Mouse (Mus musculus): ENCODE results near the gene Mical1. TPM values are rescaled to one million over a fixed set of nuclear protein-coding genes. Genes with fewer than 3 reads are reported as not detected.
A peak's percentile ranks its signal among the peaks of the same experiment; 100 is the strongest.

The Mical1 gene
- polyA plus RNA-seq, 3 experiments from 2014 or later = 84.9 to 115 (median 101) TPM

DNA sequence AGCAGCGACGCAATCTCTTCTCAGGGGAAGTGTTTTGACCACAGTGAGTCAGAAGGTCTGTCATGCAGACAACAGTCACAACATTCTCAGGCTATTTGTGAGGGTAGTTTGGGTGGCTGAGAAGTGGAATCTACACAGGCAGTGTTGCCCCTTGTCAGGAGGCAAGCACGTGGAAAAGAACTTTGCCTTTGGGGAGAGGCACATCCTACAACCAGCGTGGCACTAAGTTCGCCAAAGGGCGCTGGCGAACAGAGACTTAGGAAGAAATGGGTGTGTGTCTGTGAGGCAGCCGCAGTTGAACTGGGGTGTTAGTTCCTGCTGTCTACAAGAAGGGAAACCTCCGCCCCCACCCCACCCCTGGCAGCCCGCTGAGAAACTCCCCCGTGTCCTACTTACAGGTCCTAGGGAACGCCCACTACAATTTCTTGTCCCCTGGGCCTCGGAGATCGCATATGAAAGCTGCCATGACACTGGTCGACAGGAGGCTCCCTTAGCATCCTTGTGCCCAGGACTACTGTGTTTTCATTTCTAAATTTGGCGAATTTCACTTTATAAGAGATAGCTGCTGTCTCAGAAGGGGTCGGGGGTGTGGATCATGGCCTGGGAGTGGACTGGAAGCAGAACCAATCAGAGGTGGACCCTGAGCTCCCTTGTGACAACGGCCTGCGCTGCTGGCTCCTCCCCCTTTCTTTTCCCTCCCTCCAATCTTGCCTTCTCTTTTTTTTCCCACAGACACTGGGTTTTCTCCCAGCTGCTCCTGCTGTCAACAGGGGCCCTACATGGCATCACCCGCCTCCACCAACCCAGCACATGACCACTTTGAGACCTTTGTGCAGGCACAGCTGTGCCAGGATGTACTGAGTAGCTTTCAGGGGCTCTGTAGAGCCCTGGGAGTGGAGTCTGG, 1.4 kb downstream of the Mical1 start:
- peak; percentile 45 for ATAC-seq

DNA sequence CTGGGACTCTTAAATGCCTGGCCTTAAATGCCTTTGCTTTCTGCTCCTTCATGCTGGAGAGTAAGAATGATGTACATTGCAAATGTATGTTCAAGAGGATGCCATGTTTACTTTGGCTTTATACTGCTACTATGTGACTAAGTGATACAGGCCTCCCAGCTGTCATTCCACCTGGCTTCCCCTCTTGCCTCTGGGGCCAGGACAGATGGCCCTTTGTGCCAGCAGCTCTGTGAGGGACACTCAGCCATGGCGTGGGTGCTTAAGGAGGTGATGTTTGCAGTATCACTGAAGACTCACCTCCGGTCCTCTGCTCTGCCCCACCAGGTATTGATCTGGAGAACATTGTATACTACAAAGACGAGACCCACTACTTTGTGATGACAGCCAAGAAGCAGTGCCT, 3.8 kb downstream of the Mical1 start:
- ATAC-seq = no peak

- no peak for ATAC-seq
Measured at GRCm38 (mm10) chr10:41480938-41481880, 5.1 kb downstream of the Mical1 start.

DNA sequence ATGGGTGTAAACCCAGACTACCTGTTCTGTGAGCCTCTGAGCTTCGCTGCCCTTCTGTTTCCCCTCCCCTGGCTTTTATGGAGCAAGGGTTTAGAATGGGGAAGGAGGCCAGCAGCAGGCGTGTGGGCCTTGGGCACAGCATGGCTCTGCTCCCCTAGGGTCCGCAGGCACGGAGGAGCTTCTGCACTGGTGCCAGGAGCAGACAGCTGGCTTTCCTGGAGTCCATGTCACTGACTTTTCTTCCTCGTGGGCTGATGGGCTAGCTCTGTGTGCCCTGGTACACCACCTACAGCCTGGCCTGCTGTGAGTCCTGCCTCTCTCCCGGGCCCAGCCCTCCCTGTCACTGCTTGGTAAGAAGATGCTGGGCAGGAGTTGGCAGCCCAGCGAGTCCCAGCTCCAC, 6.3 kb downstream of the Mical1 start:
- no peak for ATAC-seq

DNA sequence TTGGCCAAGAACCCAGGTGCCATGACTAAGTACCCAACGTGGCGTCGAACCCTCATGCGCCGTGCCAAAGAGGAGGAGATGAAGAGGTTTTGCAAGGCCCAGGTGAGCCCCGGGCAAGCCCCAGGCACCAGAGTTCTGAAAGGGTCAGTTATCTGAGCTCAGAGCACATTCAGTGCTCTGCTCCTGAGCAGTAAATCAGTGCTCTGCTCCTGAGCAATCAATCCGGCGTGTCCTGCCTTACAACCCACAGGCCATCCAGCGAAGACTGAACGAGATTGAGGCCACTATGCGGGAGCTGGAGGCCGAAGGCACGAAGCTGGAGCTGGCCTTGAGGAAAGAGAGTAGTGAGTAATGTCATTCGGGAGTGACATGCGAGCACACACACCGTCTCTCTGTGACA, 9.7 kb downstream of the Mical1 start:
- ATAC-seq = no peak

- ATAC-seq = no peak
Measured at GRCm38 (mm10) chr10:41486506-41487170, 10.5 kb downstream of the Mical1 start.

- ATAC-seq = no peak
Measured at GRCm38 (mm10) chr10:41488877-41489276, 12.8 kb downstream of the Mical1 start.

DNA sequence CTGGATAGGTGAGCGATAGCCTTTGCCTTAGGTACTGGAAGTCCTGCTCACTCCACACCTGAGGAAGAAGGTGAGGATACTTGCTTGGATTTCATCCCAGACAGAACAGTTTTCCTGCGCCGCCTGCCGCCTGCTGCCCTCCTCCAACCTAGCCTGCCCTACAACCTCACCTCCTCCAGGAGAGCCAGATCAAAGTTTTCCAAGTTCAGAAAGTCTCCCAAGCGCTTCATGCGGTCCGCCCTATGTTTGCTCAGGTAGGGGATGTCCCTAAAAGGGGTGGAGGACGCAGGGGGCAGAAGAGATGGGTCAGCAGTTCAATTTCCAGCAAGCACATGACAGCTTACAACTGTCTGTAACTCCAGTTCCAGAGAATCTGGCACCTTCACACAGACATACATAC, 13.2 kb downstream of the Mical1 start:
- ATAC-seq = peak; percentile 10

DNA sequence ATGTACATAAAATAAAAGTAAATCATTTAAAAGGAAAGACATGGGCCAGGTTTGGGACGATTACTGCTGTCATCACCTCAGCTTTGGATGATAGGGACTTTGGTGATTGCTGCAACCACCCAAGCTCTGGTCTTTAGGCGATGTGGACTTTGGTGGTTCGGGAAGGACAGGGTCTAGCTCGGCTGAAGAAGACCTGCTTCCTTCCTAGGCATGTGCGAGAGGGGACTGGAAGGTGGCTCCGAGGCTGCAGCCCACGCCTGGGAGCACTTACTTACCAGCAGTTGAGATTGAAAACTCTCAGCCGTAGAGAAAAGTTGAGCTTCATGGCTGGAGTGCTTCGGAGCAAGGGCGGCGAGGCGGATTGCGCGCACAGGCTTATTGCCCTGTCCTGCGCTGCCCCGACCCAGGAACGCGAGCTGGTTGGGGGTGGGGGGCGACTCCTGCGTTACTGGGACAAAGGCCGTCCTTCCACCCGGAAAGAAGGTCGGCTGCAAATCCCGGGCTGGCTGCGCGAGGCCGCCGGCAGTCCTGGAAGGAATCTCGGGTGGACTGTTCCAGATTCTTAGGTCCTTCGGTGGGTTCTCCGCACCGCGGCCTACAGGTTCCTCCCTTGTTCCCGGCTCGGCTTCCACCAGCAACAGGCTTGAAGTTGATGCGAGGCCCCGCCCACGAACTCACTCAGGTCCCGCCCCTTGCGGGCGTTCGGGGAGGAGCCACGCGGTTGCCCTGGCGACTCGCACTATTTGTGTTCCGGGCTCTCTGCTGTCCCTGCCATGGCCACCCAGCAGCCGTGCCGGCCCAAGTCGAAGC, 13.8 kb downstream of the Mical1 start, which contains the start of the genes Smpd2 and Ppil6:
TSS of gene Smpd2 (minus strand) at position 662 of the 810 bp plus-strand sequence.
TSS of gene Ppil6 (plus strand) at position 732 of the 810 bp plus-strand sequence.
- ATAC-seq = peak; percentile 89

DNA sequence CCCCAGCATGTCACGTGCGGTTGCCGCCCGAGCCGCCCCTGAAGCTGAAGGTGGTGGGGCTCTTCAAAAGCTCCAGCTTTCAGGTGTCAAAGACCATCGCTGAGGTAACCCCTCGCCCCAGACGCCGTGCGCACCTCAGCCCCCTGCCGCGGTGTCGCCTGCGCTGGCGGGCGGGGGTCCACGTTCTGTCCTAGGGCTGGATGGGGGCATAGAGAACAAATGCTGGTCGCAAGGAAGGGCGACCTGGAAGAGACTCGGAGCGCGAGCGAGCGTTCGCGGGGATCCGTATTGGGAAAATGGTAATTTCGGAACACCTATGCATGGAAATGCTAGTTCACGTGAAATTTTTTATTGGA, 14.4 kb downstream of the Mical1 start:
- ATAC-seq = no peak

- ATAC-seq = no peak
Measured at GRCm38 (mm10) chr10:41491111-41491510, 15.0 kb downstream of the Mical1 start.

GRCm38 (mm10) chr10:41500941-41501340, 24.8 kb downstream of the Mical1 start:
- ATAC-seq = no peak

DNA sequence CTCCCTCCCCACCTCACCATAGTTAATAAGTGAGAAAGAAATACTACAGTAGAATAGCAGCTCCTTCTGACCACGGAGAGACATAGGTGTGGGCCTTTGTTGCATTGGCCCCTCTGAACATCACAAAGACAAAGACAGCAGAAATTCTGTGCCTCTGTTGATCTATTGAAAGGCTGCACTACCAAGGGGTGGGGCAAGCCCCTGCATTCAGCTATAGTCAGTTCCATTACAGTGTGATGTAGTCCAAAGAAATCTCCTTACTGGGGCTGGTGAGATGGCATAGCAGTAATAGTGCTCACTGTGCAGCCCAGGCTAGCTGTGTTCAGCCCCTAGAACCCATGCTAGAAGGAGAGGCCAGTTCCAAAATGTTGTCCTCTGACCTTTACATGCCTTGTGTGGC, 28.9 kb downstream of the Mical1 start:
- no peak for ATAC-seq

- ATAC-seq = peak; percentile 81
Measured at GRCm38 (mm10) chr10:41505446-41505845, 29.3 kb downstream of the Mical1 start.

DNA sequence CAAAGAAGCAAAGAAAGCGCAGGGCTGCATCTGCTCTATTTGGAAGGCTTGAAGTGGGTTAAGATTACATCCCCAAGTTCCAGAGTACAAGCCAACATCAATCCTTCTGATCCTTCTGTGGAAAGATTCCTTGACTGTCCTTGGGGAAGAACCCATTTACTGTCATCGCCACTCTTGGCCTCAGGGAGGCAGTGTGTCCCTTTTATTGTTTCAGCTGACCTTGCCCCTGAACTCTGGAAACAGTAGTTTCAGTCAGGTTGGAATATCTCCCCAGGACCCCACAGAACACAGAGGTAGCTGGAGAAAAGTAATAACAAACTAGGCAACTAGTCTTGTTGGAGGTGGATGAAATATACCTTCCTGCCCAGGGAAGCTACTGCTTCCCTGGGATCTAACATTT, 33.0 kb downstream of the Mical1 start:
- ATAC-seq = peak; percentile 54

DNA sequence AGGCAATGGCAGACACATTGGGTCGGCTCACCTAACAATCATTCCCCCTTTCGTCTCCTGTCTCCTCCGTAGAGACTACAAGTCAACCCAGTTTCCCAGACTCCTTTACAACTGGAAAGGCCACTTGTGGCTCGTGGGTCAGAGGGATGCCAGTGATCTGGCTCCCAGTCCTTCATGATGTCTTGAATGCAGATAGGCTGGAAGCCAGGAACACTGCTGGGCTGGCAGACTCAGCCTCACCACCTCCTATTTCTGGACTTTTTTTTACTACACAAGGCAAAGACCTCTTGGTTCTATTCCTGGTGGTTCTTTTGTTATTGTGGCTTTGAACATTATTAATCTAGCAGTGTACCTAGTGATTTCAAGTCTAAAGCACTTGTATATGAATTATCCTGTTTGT, 38.2 kb downstream of the Mical1 start:
- ATAC-seq = no peak

- ATAC-seq = no peak
Measured at GRCm38 (mm10) chr10:41514921-41515320, 38.8 kb downstream of the Mical1 start.

- peak; percentile 68 for ATAC-seq
Measured at GRCm38 (mm10) chr10:41518508-41518980, 42.4 kb downstream of the Mical1 start.

DNA sequence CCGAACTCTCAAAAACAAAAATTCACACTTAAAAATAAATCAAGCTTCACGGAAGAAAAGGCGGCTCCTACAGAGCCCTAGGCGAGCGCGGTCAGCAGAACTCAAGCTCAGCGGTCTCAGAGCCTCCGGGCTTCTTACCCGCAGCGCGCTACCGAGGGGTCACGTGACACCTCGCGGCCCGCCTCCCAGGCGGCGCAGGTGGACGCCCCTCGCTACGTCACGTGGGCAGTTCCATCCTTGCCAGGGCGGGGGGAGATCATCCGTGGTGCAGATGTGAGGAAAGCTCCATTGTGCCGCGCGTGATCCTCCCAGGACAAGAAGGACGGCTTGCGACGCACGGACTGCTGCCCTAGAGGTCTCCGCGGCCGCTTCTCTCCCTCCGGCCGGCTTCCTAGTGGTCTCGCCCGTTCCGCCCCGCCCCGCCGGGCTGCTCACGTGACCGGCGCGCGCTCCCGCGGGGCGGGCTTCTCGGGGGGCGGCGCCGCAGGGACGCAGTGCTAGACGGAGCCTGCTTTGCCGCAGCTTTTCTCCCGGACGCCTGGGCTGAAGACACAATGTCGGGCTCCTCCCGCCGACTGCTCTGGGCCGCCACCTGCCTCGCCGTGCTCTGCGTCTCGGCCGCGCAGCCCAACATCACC, 43.0 kb downstream of the Mical1 start, which contains the start of gene Cd164:
TSS of gene Cd164 (plus strand) at position 434 of the 638 bp plus-strand sequence.
- ATAC-seq = peak; percentile 72

GRCm38 (mm10) chr10:41519640-41520409, 43.7 kb downstream of the Mical1 start:
- ATAC-seq = peak; percentile 23

Measured in inflammation-experienced regulatory T-cells, adult 6 months (primary cell).